Mouse (Mus musculus): Measurements from ENCODE around the gene 4921524J17Rik.

- TF ChIP-seq TAL1 (IDR thresholded peaks at IDR 0.05; ENCODE audit: low read length) = no peak
- TF ChIP-seq GATA1 (IDR thresholded peaks at IDR 0.05; ENCODE audit: low read length) = no peak
Observed at GRCm38 (mm10) chr8:85396432-85397079, 36.1 kb downstream of the 4921524J17Rik start.
